Mouse (Mus musculus) spleen, adult 2 months (tissue): ENCODE measurements at regions not wholly inside any gene's neighbourhood (a gene's known extent, or its start where the extent isn't known, plus 50 kb on each side); places are given as distances from the start of the nearest gene placed in this dataset.

Source experiments
- CTCF ChIP-seq: fragments of 200-500 bp; IDR thresholded peaks from 2 replicates; pipeline ENCODE4 v1.5.1; 2011; ENCODE audit warnings: mild to moderate bottlenecking, inconsistent platforms; ENCODE audit not compliant: insufficient read depth, insufficient read length, insufficient replicate concordance; ENCODE audit errors: extremely low read depth
- POLR2A ChIP-seq: fragments of 200-500 bp; IDR thresholded peaks from 2 replicates; pipeline ENCODE4 v1.6.1; 2011; ENCODE audit warnings: low read depth, low read length, inconsistent platforms

- no peak for TF ChIP-seq CTCF
- TF ChIP-seq POLR2A: no peak
Measured at GRCm38 (mm10) chr13:103683169-103683568, 91.2 kb downstream of the Srek1 start.
